Mouse (Mus musculus) midbrain, postnatal 0 days (tissue): ENCODE data around the gene Rbm33. TPM values are rescaled to one million over a fixed set of nuclear protein-coding genes. Genes with fewer than 3 reads are reported as not detected.

Source experiments
- ATAC-seq: fragments of 200-750 bp; cut with Nextera tagmentation; 2 replicates; pipeline ENCODE4 v1.8.0; 2017; ENCODE audit warnings: moderate number of reproducible peaks, mild to moderate bottlenecking, moderate TSS enrichment, moderate library complexity; ENCODE audit not compliant: low FRiP score
- DNase-seq: peaks from one replicate; pipeline ENCODE4 v3.0.0-alpha.2; 2015; ENCODE audit warnings: low spot score
- H3K27ac ChIP-seq: fragments of 300-500 bp; sonication (generic); 2 replicates; pipeline ENCODE4 v1.5.1; 2014; ENCODE audit warnings: low read depth, mild to moderate bottlenecking, low read length, mixed read lengths
- H3K27me3 ChIP-seq: fragments of 300-500 bp; sonication (generic); 2 replicates; pipeline ENCODE4 v1.6.1; 2014; ENCODE audit warnings: low read length, control low read depth, mixed read lengths; ENCODE audit not compliant: insufficient read depth
- H3K36me3 ChIP-seq: fragments of 300-500 bp; sonication (generic); 2 replicates; pipeline ENCODE4 v1.6.1; 2014; ENCODE audit warnings: low read length, control low read depth, mixed read lengths; ENCODE audit not compliant: insufficient read depth
- H3K4me1 ChIP-seq: fragments of 300-500 bp; sonication (generic); 2 replicates; pipeline ENCODE4 v1.6.1; 2014; ENCODE audit warnings: mild to moderate bottlenecking, control low read depth, antibody characterized with exemption, low read length, mixed read lengths; ENCODE audit not compliant: insufficient read depth
- H3K4me2 ChIP-seq: fragments of 300-500 bp; sonication (generic); 2 replicates; pipeline ENCODE4 v1.6.1; 2014; ENCODE audit warnings: low read depth, mild to moderate bottlenecking, low read length, mixed read lengths; ENCODE audit not compliant: poor library complexity, severe bottlenecking
- H3K4me3 ChIP-seq: fragments of 300-500 bp; sonication (generic); 2 replicates; pipeline ENCODE4 v1.5.1; 2014; ENCODE audit warnings: low read depth, mild to moderate bottlenecking, low read length, moderate library complexity
- H3K9ac ChIP-seq: fragments of 300-500 bp; sonication (generic); replicated peaks from 2 replicates; pipeline ENCODE4 v1.6.1; 2014; ENCODE audit warnings: mild to moderate bottlenecking, low read length, moderate library complexity, mixed read lengths; ENCODE audit not compliant: poor library complexity, severe bottlenecking
- H3K9me3 ChIP-seq: fragments of 300-500 bp; sonication (generic); 2 replicates; pipeline ENCODE4 v1.6.1; 2016; ENCODE audit warnings: low read length, control low read depth
- CTCF ChIP-seq: IDR thresholded peaks from 2 replicates; pipeline ENCODE4 v1.5.1; 2016; ENCODE audit warnings: antibody characterized with exemption, mild to moderate bottlenecking
- WGBS: fragments of 180-500 bp; shearing (Covaris S2); extraction: QIAGEN DNeasy Blood & Tissue Kit; methylation state at CpG from one replicate; pipeline ENCODE4 v1.1.7; 2014; 5-methylcytosine and 5-hydroxymethylcytosine counted together
- polyA plus RNA-seq: library from polyadenylated mRNA; unstranded; fragments of >200 nt; fragmentation: Nextera tagmentation; extraction: Ambion mirVana; gene quantifications from 2 replicates; pipeline ENCODE4 v1.2.1, GENCODE M21; 2015
- total RNA-seq: library from RNA; depleted of rRNA; stranded (reverse); fragments of >200 nt; gene quantifications from 2 replicates; pipeline ENCODE4 v1.2.3, GENCODE M21; 2014

Gene Rbm33
- total and polyA plus RNA-seq, 2 experiments from 2014 or later = 13.8 to 31.6 TPM

GRCm38 (mm10) chr5:28317917-28318267 lies 971 bp downstream of the Rbm33 start:
- 4% methylated on average over 3 of the region's 3 CpGs for WGBS
- TF ChIP-seq CTCF = no peak
- DNase-seq = peak; percentile 35
- Histone ChIP-seq H3K27me3 (no peaks in the 10 kb centered on the region), H3K27ac (peak overlapping the region; percentile 100; the same call in 1 of the 2 replicates), H3K4me3 (peak overlapping the region; percentile 99), H3K4me2 (peak overlapping the region; percentile 57), H3K36me3 (no peaks in the 10 kb centered on the region), H3K9me3 (no peaks in the 10 kb centered on the region), H3K4me1 (peaks cover 21% of the 10 kb centered on the region; the same call in 1 of the 2 replicates), H3K9ac (peak overlapping the region; percentile 100)
- no peak for ATAC-seq

- Histone ChIP-seq H3K9me3 (no peaks in the 10 kb centered on the region), H3K4me3 (peak overlapping the region; percentile 99; the same call in 1 of the 2 replicates), H3K4me1 (peaks cover 21% of the 10 kb centered on the region; the same call in 1 of the 2 replicates), H3K36me3 (no peaks in the 10 kb centered on the region), H3K27me3 (no peaks in the 10 kb centered on the region), H3K4me2 (peak overlapping the region; percentile 57), H3K9ac (no peak overlapping the region), H3K27ac (no peak overlapping the region)
- ATAC-seq (no peak), DNase-seq (no peak)
- TF ChIP-seq CTCF = no peak
- WGBS = 37% methylated on average over 2 of the region's 2 CpGs
Observed at GRCm38 (mm10) chr5:28318671-28319070, 1.8 kb downstream of the Rbm33 start.

- no peak overlapping the region for H3K4me3 ChIP-seq
- DNase-seq (no peak), ATAC-seq (no peak)
- no peaks in the 10 kb centered on the region for H3K9me3 ChIP-seq
- no peak for TF ChIP-seq CTCF
- H3K27ac ChIP-seq = no peak overlapping the region
- H3K27me3 ChIP-seq = no peaks in the 10 kb centered on the region
- no peaks in the 10 kb centered on the region for H3K36me3 ChIP-seq
- WGBS = 79% methylated on average over 1 of the region's 1 CpGs
- H3K9ac ChIP-seq = no peak overlapping the region
- peaks cover 21% of the 10 kb centered on the region; the same call in 1 of the 2 replicates for H3K4me1 ChIP-seq
- H3K4me2 ChIP-seq = no peak overlapping the region
Observed at GRCm38 (mm10) chr5:28321769-28322168, 4.8 kb downstream of the Rbm33 start.

- no peak for DNase-seq
Observed at GRCm38 (mm10) chr5:28322189-28322588, 5.3 kb downstream of the Rbm33 start.

GRCm38 (mm10) chr5:28323822-28324221 lies 6.9 kb downstream of the Rbm33 start:
- WGBS = 83% methylated on average over 2 of the region's 2 CpGs
- Histone ChIP-seq H3K36me3 (no peaks in the 10 kb centered on the region), H3K9me3 (no peaks in the 10 kb centered on the region), H3K9ac (no peak overlapping the region), H3K27ac (no peak overlapping the region), H3K4me1 (peaks cover 16% of the 10 kb centered on the region; the same call in 1 of the 2 replicates), H3K4me3 (no peak overlapping the region), H3K27me3 (no peaks in the 10 kb centered on the region), H3K4me2 (no peak overlapping the region)
- ATAC-seq (no peak), DNase-seq (no peak)
- TF ChIP-seq CTCF = no peak

More at GRCm38 (mm10) chr5:28322189-28322588, 5.3 kb downstream of the Rbm33 start:
- H3K4me1 ChIP-seq = peaks cover 21% of the 10 kb centered on the region; the same call in 1 of the 2 replicates
- no peaks in the 10 kb centered on the region for H3K27me3 ChIP-seq
- H3K36me3 ChIP-seq = no peaks in the 10 kb centered on the region
- H3K4me2 ChIP-seq = no peak overlapping the region
- H3K9ac ChIP-seq = no peak overlapping the region
- H3K9me3 ChIP-seq = no peaks in the 10 kb centered on the region
- H3K4me3 ChIP-seq = no peak overlapping the region
- no peak overlapping the region for H3K27ac ChIP-seq
- no peak for TF ChIP-seq CTCF
- WGBS = 87% methylated on average over 3 of the region's 3 CpGs
- ATAC-seq = no peak

GRCm38 (mm10) chr5:28324457-28324856 lies 7.5 kb downstream of the Rbm33 start:
- Histone ChIP-seq H3K4me2 (no peak overlapping the region), H3K36me3 (no peaks in the 10 kb centered on the region), H3K27me3 (no peaks in the 10 kb centered on the region), H3K4me1 (peaks cover 13% of the 10 kb centered on the region; the same call in 1 of the 2 replicates), H3K9ac (no peak overlapping the region), H3K27ac (no peak overlapping the region), H3K9me3 (no peaks in the 10 kb centered on the region), H3K4me3 (no peak overlapping the region)
- DNase-seq (no peak), ATAC-seq (no peak)
- 96% methylated on average over 1 of the region's 1 CpGs for WGBS
- no peak for TF ChIP-seq CTCF
